Mouse (Mus musculus) MEL (cell line): ENCODE measurements at regions not wholly inside any gene's neighbourhood (a gene's known extent, or its start where the extent isn't known, plus 50 kb on each side); places are given as distances from the start of the nearest gene placed in this dataset.

Experiments used
- DNase-seq: peaks from one replicate; pipeline ENCODE4 v3.0.0; 2011; ENCODE audit warnings: low read depth, low spot score
- H3K27ac ChIP-seq: 2 replicates; pipeline ENCODE4 v1.5.1; 2012; ENCODE audit warnings: low read depth, mild to moderate bottlenecking, control low read depth, low read length, moderate library complexity; ENCODE audit not compliant: control insufficient read depth
- H3K27me3 ChIP-seq, 2 experiments: fragments of 150-350 bp in 1 of 2; sonication (generic) in 1 of 2; 2 replicates each; pipeline ENCODE4 v1.6.1; 2012; ENCODE audit warnings: low read length in 2 of 2, mild to moderate bottlenecking in 2 of 2, improper control_type of control experiment in 1 of 2, moderate library complexity in 1 of 2; ENCODE audit not compliant: insufficient read depth in 2 of 2, control insufficient read depth in 1 of 2
- H3K36me3 ChIP-seq, 2 experiments: 2 replicates each; pipeline ENCODE4 v1.6.1; 2012 to 2014; ENCODE audit warnings: low read length in 2 of 2, improper control_type of control experiment in 1 of 2, inconsistent platforms in 1 of 2, mild to moderate bottlenecking in 1 of 2; ENCODE audit not compliant: insufficient read depth in 2 of 2, control insufficient read depth in 1 of 2
- H3K4me1 ChIP-seq, 2 experiments: fragments of 150-350 bp in 1 of 2; sonication (generic) in 1 of 2; 2 replicates each; pipeline ENCODE4 v1.6.1; 2012; ENCODE audit warnings: low read length in 2 of 2, improper control_type of control experiment in 1 of 2, mild to moderate bottlenecking in 1 of 2; ENCODE audit not compliant: insufficient read depth in 2 of 2, control insufficient read depth in 1 of 2
- H3K4me3 ChIP-seq, 2 experiments: fragments of 150-350 bp in 1 of 2; sonication (generic) in 1 of 2; 2 replicates each; pipeline ENCODE4 v1.5.1; 2012; ENCODE audit warnings: low read depth in 2 of 2, low read length in 2 of 2, mild to moderate bottlenecking in 2 of 2, moderate library complexity in 2 of 2, control low read depth in 1 of 2, improper control_type of control experiment in 1 of 2; ENCODE audit not compliant: control insufficient read depth in 1 of 2, insufficient read depth in 1 of 2
- H3K79me2 ChIP-seq: 2 replicates; pipeline ENCODE4 v1.6.1; 2012; ENCODE audit warnings: mild to moderate bottlenecking, low read length, moderate library complexity; ENCODE audit not compliant: control insufficient read depth, poor library complexity, insufficient read depth
- H3K9ac ChIP-seq: 2 replicates; pipeline ENCODE4 v1.6.1; 2012; ENCODE audit warnings: low read depth, mild to moderate bottlenecking, control low read depth, low read length, moderate library complexity; ENCODE audit not compliant: control insufficient read depth, poor library complexity, severe bottlenecking
- H3K9me3 ChIP-seq: fragments of 150-350 bp; sonication (generic); replicated peaks from 2 replicates; pipeline ENCODE4 v1.6.1; 2012; ENCODE audit warnings: mild to moderate bottlenecking, low read length, improper control_type of control experiment, moderate library complexity; ENCODE audit not compliant: insufficient read depth
- CTCF ChIP-seq, 3 experiments: IDR thresholded peaks in 2 of 3; conservative IDR thresholded peaks in 1 of 3; 2 replicates each; pipeline ENCODE4 v1.5.1; 2011 to 2012; ENCODE audit warnings: low read length in 3 of 3, low read depth in 2 of 3, mild to moderate bottlenecking in 2 of 3, improper control_type of control experiment in 1 of 3, inconsistent platforms in 1 of 3, mixed read lengths in 1 of 3, moderate library complexity in 1 of 3; ENCODE audit not compliant: control insufficient read depth in 1 of 3, insufficient read depth in 1 of 3, poor library complexity in 1 of 3, severe bottlenecking in 1 of 3
- E2F4 ChIP-seq: IDR thresholded peaks from 2 replicates; pipeline ENCODE4 v1.6.1; 2011; ENCODE audit warnings: low read depth, low read length, improper control_type of control experiment, borderline replicate concordance
- EP300 ChIP-seq, 2 experiments: IDR thresholded peaks; 2 replicates each; pipeline ENCODE4 v1.6.1; 2011; ENCODE audit warnings: improper control_type of control experiment in 2 of 2, low read length in 2 of 2, low read depth in 1 of 2, mild to moderate bottlenecking in 1 of 2
- ETS1 ChIP-seq: IDR thresholded peaks from 2 replicates; pipeline ENCODE4 v1.6.1; 2012; ENCODE audit warnings: low read depth, mild to moderate bottlenecking, inconsistent platforms, low read length, improper control_type of control experiment, moderate library complexity
- GABPA ChIP-seq: IDR thresholded peaks from 2 replicates; pipeline ENCODE4 v1.6.1; 2012; ENCODE audit warnings: low read depth, mild to moderate bottlenecking, inconsistent platforms, low read length, improper control_type of control experiment, moderate library complexity
- GATA1 ChIP-seq: IDR thresholded peaks from 2 replicates; pipeline ENCODE4 v1.6.1; 2011; ENCODE audit warnings: low read depth, low read length, improper control_type of control experiment
- MAX ChIP-seq: IDR thresholded peaks from 2 replicates; pipeline ENCODE4 v1.6.1; 2011; ENCODE audit warnings: low read length, improper control_type of control experiment
- MEF2A ChIP-seq: IDR thresholded peaks from 2 replicates; pipeline ENCODE4 v1.6.1; 2014; ENCODE audit warnings: low read depth, mild to moderate bottlenecking, inconsistent platforms, low read length, improper control_type of control experiment; ENCODE audit not compliant: poor library complexity, insufficient replicate concordance, severe bottlenecking; ENCODE audit errors: extremely low read depth
- MXI1 ChIP-seq: IDR thresholded peaks from 2 replicates; pipeline ENCODE4 v1.6.1; 2011; ENCODE audit warnings: mild to moderate bottlenecking, low read depth, low read length, improper control_type of control experiment
- NELFE ChIP-seq: IDR thresholded peaks from 2 replicates; pipeline ENCODE4 v1.6.1; 2011; ENCODE audit warnings: low read depth, low read length, improper control_type of control experiment
- POLR2A ChIP-seq, 2 experiments: IDR thresholded peaks; 2 replicates each; pipeline ENCODE4 v1.6.1; 2011 to 2012; ENCODE audit warnings: low read length in 2 of 2, mild to moderate bottlenecking in 2 of 2, control low read depth in 1 of 2, improper control_type of control experiment in 1 of 2, low read depth in 1 of 2, moderate library complexity in 1 of 2; ENCODE audit not compliant: control insufficient read depth in 1 of 2, insufficient read depth in 1 of 2, poor library complexity in 1 of 2
- POLR2AphosphoS2 ChIP-seq: IDR thresholded peaks from 2 replicates; pipeline ENCODE4 v1.6.1; 2011; ENCODE audit warnings: low read length, improper control_type of control experiment
- POLR2AphosphoS5 ChIP-seq: IDR thresholded peaks from 2 replicates; pipeline ENCODE4 v1.6.1; 2012; ENCODE audit warnings: low read depth, borderline replicate concordance, mild to moderate bottlenecking, inconsistent platforms, low read length, moderate library complexity, mixed read lengths
- TCF12 ChIP-seq: IDR thresholded peaks from 2 replicates; pipeline ENCODE4 v1.6.1; 2014; ENCODE audit warnings: low read depth, mild to moderate bottlenecking, inconsistent platforms, low read length, improper control_type of control experiment, moderate library complexity
- UBTF ChIP-seq: IDR thresholded peaks from 2 replicates; pipeline ENCODE4 v1.6.1; 2012; ENCODE audit warnings: low read depth, mild to moderate bottlenecking, inconsistent platforms, low read length, improper control_type of control experiment, moderate library complexity, borderline replicate concordance; ENCODE audit not compliant: insufficient read depth
- ZC3H11A ChIP-seq: IDR thresholded peaks from 2 replicates; pipeline ENCODE4 v1.6.1; 2012; ENCODE audit warnings: low read depth, mild to moderate bottlenecking, inconsistent platforms, low read length, improper control_type of control experiment
- ZKSCAN1 ChIP-seq: IDR thresholded peaks from 2 replicates; pipeline ENCODE4 v1.6.1; 2012; ENCODE audit warnings: low read depth, mild to moderate bottlenecking, inconsistent platforms, low read length, improper control_type of control experiment, moderate library complexity

DNA sequence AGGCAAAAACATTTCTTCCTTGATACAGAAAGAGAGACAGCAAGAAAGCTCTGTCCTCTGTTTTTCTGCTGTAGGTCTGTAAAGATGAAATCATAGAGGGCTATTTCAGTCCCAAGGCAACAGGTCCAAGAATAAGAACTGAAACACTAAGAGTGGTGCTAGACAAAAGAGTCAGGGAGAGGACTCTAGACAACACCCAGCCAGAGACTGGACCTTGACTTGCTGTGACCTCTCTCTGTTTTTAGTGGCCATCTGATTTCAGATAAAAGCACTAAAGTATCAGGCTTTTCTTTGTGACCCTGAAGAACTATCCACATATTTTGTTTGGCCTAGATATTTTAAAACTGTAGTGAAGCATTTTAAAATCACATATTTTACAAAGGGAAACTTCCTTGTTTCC is 171.6 kb upstream of the Clec14a start:
- DNase-seq: no peak
- H3K4me1 ChIP-seq: no peaks in the 10 kb centered on the region

DNA sequence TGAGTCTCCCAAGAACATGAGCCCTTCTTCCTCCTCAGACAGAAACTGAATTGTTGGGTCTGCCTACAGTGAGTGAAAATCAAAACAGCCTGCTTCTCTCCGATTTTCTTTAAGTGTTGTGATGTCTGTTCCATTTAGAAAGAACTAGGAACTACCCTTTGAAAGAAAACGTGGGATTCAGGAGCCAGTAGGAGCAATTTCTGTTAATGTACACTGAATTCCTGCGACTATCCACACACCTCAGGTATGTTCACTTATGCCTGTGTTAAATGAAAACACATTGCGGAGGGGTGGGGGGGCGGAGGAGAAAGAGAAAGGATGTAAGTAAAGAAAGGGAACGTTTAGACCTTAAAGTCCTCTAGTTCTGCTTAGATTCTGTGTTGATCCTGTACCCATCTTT is 167.9 kb upstream of the Clec14a start:
- Histone ChIP-seq H3K4me1 (no peaks in the 10 kb centered on the region), H3K9me3 (no peaks in the 10 kb centered on the region), H3K27me3 (no peaks in the 10 kb centered on the region), H3K4me3 (no peak overlapping the region), H3K9ac (no peak overlapping the region), H3K27ac (no peak overlapping the region), H3K79me2 (no peaks in the 10 kb centered on the region), H3K36me3 (no peaks in the 10 kb centered on the region)
- TF ChIP-seq GATA1 (no peak), POLR2AphosphoS2 (no peak), UBTF (no peak), POLR2A (IDR thresholded peaks at IDR 0.05; ENCODE audit: control insufficient read depth in 1 of 2, insufficient read depth in 1 of 2, low read depth in 1 of 2, low read length in 2 of 2, poor library complexity in 1 of 2) (no peak)
- no peak for DNase-seq

More for the DNA sequence above, 171.6 kb upstream of the Clec14a start:
- no peak overlapping the region for H3K9ac ChIP-seq
- no peaks in the 10 kb centered on the region for H3K79me2 ChIP-seq
- TF ChIP-seq E2F4 (no peak), ZC3H11A (no peak), EP300 (IDR thresholded peaks at IDR 0.05; ENCODE audit: low read depth in 1 of 2, low read length in 2 of 2) (no peak), GABPA (no peak), POLR2AphosphoS5 (no peak), MXI1 (no peak), ETS1 (no peak), TCF12 (no peak), UBTF (no peak), MEF2A (no peak), NELFE (no peak), CTCF (IDR thresholded peaks at IDR 0.05 in 2 of 3, conservative IDR thresholded peaks at IDR 0.05 in 1 of 3; ENCODE audit: control insufficient read depth in 1 of 3, insufficient read depth in 1 of 3, low read depth in 2 of 3, low read length in 3 of 3, poor library complexity in 1 of 3, severe bottlenecking in 1 of 3) (no peak), ZKSCAN1 (no peak), MAX (no peak)
- no peak overlapping the region for H3K4me3 ChIP-seq
- no peak overlapping the region for H3K27ac ChIP-seq
- no peaks in the 10 kb centered on the region for H3K9me3 ChIP-seq
- H3K27me3 ChIP-seq: no peaks in the 10 kb centered on the region
- no peaks in the 10 kb centered on the region for H3K36me3 ChIP-seq
